Mouse (Mus musculus) erythroblast, embryonic 14.5 days (primary cell): ENCODE measurements around the gene Tcf20. TPM values are rescaled to one million over a fixed set of nuclear protein-coding genes. Genes with fewer than 3 reads are reported as not detected.
"Not testable (repeated sequence)": the region's sequence is repeated elsewhere in the genome, so short reads cannot be mapped to it uniquely, and the experiment has no call there.

Experiments used
- H3K27me3 ChIP-seq: 2 replicates; pipeline ENCODE4 v1.6.1; 2012; ENCODE audit warnings: inconsistent platforms; ENCODE audit not compliant: control insufficient read depth
- H3K36me3 ChIP-seq: 2 replicates; pipeline ENCODE4 v1.6.1; 2012; ENCODE audit warnings: mild to moderate bottlenecking, inconsistent platforms; ENCODE audit not compliant: control insufficient read depth
- H3K4me1 ChIP-seq: 2 replicates; pipeline ENCODE4 v1.6.1; 2012; ENCODE audit warnings: inconsistent platforms; ENCODE audit not compliant: control insufficient read depth
- H3K4me3 ChIP-seq: replicated peaks from 2 replicates; pipeline ENCODE3; 2012; ENCODE audit warnings: moderate library complexity, mild to moderate bottlenecking, inconsistent platforms
- H3K9me3 ChIP-seq: 2 replicates; pipeline ENCODE4 v1.6.1; 2012; ENCODE audit warnings: low read length, inconsistent platforms, mixed read lengths; ENCODE audit not compliant: control insufficient read depth
- GATA1 ChIP-seq: IDR thresholded peaks from 2 replicates; pipeline ENCODE4 v1.6.1; 2012; ENCODE audit warnings: low read length, inconsistent platforms, mixed read lengths
- TAL1 ChIP-seq: IDR thresholded peaks from 3 replicates; pipeline ENCODE4 v1.6.1; 2012; ENCODE audit warnings: low read length, inconsistent platforms, mixed read lengths
- polyA plus RNA-seq: library from polyadenylated mRNA; stranded (reverse); fragments of >175 nt; gene quantifications from 2 replicates; pipeline ENCODE4 v1.2.3, GENCODE M21; 2012

Gene Tcf20
- polyA plus RNA-seq, 1 experiment = 0.95 TPM

- H3K36me3 ChIP-seq = peaks cover 11% of the 10 kb centered on the region
Observed at GRCm38 (mm10) chr15:82804708-82805639, 182.7 kb downstream of the Tcf20 start.

GRCm38 (mm10) chr15:82795936-82796440 lies 191.7 kb downstream of the Tcf20 start:
- TF ChIP-seq TAL1 (no peak), GATA1 (no peak)

More at GRCm38 (mm10) chr15:82804708-82805639, 182.7 kb downstream of the Tcf20 start:
- Histone ChIP-seq H3K4me3 (no peak overlapping the region), H3K27me3 (no peaks in the 10 kb centered on the region), H3K9me3 (no peaks in the 10 kb centered on the region), H3K4me1 (peaks cover 6% of the 10 kb centered on the region)
- TF ChIP-seq TAL1 = no peak
- TF ChIP-seq GATA1 = no peak

GRCm38 (mm10) chr15:82794277-82794676 lies 193.4 kb downstream of the Tcf20 start, which contains the start of gene Cyp2d26:
Gene Cyp2d26, minus strand, starts transcription at chr15:82794294.
- Histone ChIP-seq H3K36me3 (no peaks in the 10 kb centered on the region; the same call in 1 of the 2 replicates), H3K9me3 (no peaks in the 10 kb centered on the region), H3K4me1 (no peaks in the 10 kb centered on the region), H3K4me3 (peak within 1 kb of the TSS; percentile 4), H3K27me3 (no peaks in the 10 kb centered on the region)
- no peak for TF ChIP-seq GATA1
- no peak for TF ChIP-seq TAL1

More at GRCm38 (mm10) chr15:82795936-82796440, 191.7 kb downstream of the Tcf20 start:
- Histone ChIP-seq H3K36me3 (no peaks in the 10 kb centered on the region), H3K9me3 (no peaks in the 10 kb centered on the region), H3K4me3 (no peak overlapping the region), H3K4me1 (no peaks in the 10 kb centered on the region), H3K27me3 (no peaks in the 10 kb centered on the region)

- Histone ChIP-seq H3K27me3 (no peaks in the 10 kb centered on the region), H3K4me3 (peak overlapping the region; percentile 4), H3K9me3 (no peaks in the 10 kb centered on the region), H3K4me1 (no peaks in the 10 kb centered on the region), H3K36me3 (no peaks in the 10 kb centered on the region; the same call in 1 of the 2 replicates)
- no peak for TF ChIP-seq GATA1
- no peak for TF ChIP-seq TAL1
Observed at GRCm38 (mm10) chr15:82793868-82794267, 193.8 kb downstream of the Tcf20 start.

- H3K36me3 ChIP-seq = no peaks in the 10 kb centered on the region; the same call in 1 of the 2 replicates
- H3K27me3 ChIP-seq = no peaks in the 10 kb centered on the region
- H3K4me1 ChIP-seq = no peaks in the 10 kb centered on the region
- no peaks in the 10 kb centered on the region for H3K9me3 ChIP-seq
- TF ChIP-seq TAL1 (no peak), GATA1 (no peak)
- no peak overlapping the region for H3K4me3 ChIP-seq
Observed at GRCm38 (mm10) chr15:82793454-82793853, 194.2 kb downstream of the Tcf20 start.

GRCm38 (mm10) chr15:82792566-82792965 lies 195.1 kb downstream of the Tcf20 start:
- TF ChIP-seq TAL1 (no peak), GATA1 (no peak)

GRCm38 (mm10) chr15:82784581-82784980 lies 203.1 kb downstream of the Tcf20 start:
- no peaks in the 10 kb centered on the region for H3K27me3 ChIP-seq
- no peaks in the 10 kb centered on the region for H3K4me1 ChIP-seq
- TF ChIP-seq GATA1 (no peak), TAL1 (no peak)
- no peaks in the 10 kb centered on the region for H3K36me3 ChIP-seq
- no peaks in the 10 kb centered on the region for H3K9me3 ChIP-seq
- no peak overlapping the region for H3K4me3 ChIP-seq

More at GRCm38 (mm10) chr15:82792566-82792965, 195.1 kb downstream of the Tcf20 start:
- Histone ChIP-seq H3K4me1 (no peaks in the 10 kb centered on the region), H3K4me3 (no peak overlapping the region), H3K36me3 (no peaks in the 10 kb centered on the region; the same call in 1 of the 2 replicates), H3K9me3 (no peaks in the 10 kb centered on the region), H3K27me3 (no peaks in the 10 kb centered on the region)

- Histone ChIP-seq H3K27me3 (no peaks in the 10 kb centered on the region), H3K9me3 (no peaks in the 10 kb centered on the region), H3K36me3 (no peaks in the 10 kb centered on the region), H3K4me1 (no peaks in the 10 kb centered on the region), H3K4me3 (no peak overlapping the region)
- TF ChIP-seq GATA1 (no peak), TAL1 (no peak)
Observed at GRCm38 (mm10) chr15:82783800-82784199, 203.9 kb downstream of the Tcf20 start.

- H3K9me3 ChIP-seq, H3K36me3 ChIP-seq, H3K27me3 ChIP-seq, H3K4me1 ChIP-seq, H3K4me3 ChIP-seq: not testable (repeated sequence)
Observed at GRCm38 (mm10) chr15:82777856-82778255, 209.8 kb downstream of the Tcf20 start.
